Mouse (Mus musculus) yolk sac, embryonic 10.5 days (tissue): Measurements from ENCODE around the gene Avil.

ENCODE experiments used
- DNase-seq: peaks from one replicate; pipeline ENCODE4 v3.0.0-alpha.2; 2017; ENCODE audit warnings: low spot score

The Avil gene

GRCm38 (mm10) chr10:127000529-127000928 is at the start of gene Avil:
Avil (plus strand) TSS chr10:127000709.
- DNase-seq: no peak

GRCm38 (mm10) chr10:126952375-126952774 is 48.1 kb upstream of the Avil start:
- DNase-seq: no peak

GRCm38 (mm10) chr10:126953029-126953471 is 47.5 kb upstream of the Avil start:
- no peak for DNase-seq

- DNase-seq: no peak
Observed at GRCm38 (mm10) chr10:126956692-126957358, 43.7 kb upstream of the Avil start.

GRCm38 (mm10) chr10:126957359-126958107 is 43.0 kb upstream of the Avil start:
- peak; percentile 31 for DNase-seq

- no peak for DNase-seq
Observed at GRCm38 (mm10) chr10:126960496-126960895, 40.0 kb upstream of the Avil start.

- DNase-seq: no peak
Observed at GRCm38 (mm10) chr10:126961757-126962156, 38.8 kb upstream of the Avil start.

- DNase-seq: peak; percentile 70
Observed at GRCm38 (mm10) chr10:126962271-126962965, 38.1 kb upstream of the Avil start.

- no peak for DNase-seq
Observed at GRCm38 (mm10) chr10:126962966-126963330, 37.6 kb upstream of the Avil start.

GRCm38 (mm10) chr10:126963821-126964220 is 36.7 kb upstream of the Avil start:
- no peak for DNase-seq

GRCm38 (mm10) chr10:126971363-126972050 is 29.0 kb upstream of the Avil start:
- no peak for DNase-seq

GRCm38 (mm10) chr10:126972051-126972725 is 28.3 kb upstream of the Avil start:
- peak; percentile 93 for DNase-seq

GRCm38 (mm10) chr10:126972988-126973387 is 27.5 kb upstream of the Avil start:
- DNase-seq: no peak

- no peak for DNase-seq
Observed at GRCm38 (mm10) chr10:126975706-126976105, 24.8 kb upstream of the Avil start.

- peak; percentile 43 for DNase-seq
Observed at GRCm38 (mm10) chr10:126977076-126977475, 23.4 kb upstream of the Avil start.

- peak; percentile 100 for DNase-seq
Observed at GRCm38 (mm10) chr10:126978277-126978994, 22.1 kb upstream of the Avil start, which contains the start of gene Ctdsp2. Ctdsp2 (plus strand) TSS chr10:126978717.

GRCm38 (mm10) chr10:126979121-126979635 is 21.3 kb upstream of the Avil start:
- DNase-seq: peak; percentile 40

GRCm38 (mm10) chr10:126979636-126980151 is 20.8 kb upstream of the Avil start:
- DNase-seq: peak; percentile 57

- DNase-seq: peak; percentile 40
Observed at GRCm38 (mm10) chr10:126980221-126980932, 20.1 kb upstream of the Avil start.
